Mouse (Mus musculus) embryonic facial prominence, embryonic 12.5 days (tissue): ENCODE results near the gene Foxj2. TPM values are rescaled to one million over a fixed set of nuclear protein-coding genes. Genes with fewer than 3 reads are reported as not detected.

Source experiments
- ATAC-seq: fragments of 200-750 bp; cut with Nextera tagmentation; 2 replicates; pipeline ENCODE4 v1.8.0; 2017; ENCODE audit not compliant: insufficient number of reproducible peaks, insufficient read depth, low FRiP score, low TSS enrichment
- H3K27ac ChIP-seq: fragments of 300-500 bp; sonication (generic); 2 replicates; pipeline ENCODE4 v1.5.1; 2016; ENCODE audit warnings: mild to moderate bottlenecking
- H3K27me3 ChIP-seq: fragments of 300-500 bp; sonication (generic); 2 replicates; pipeline ENCODE4 v1.6.1; 2016; ENCODE audit warnings: mild to moderate bottlenecking, moderate library complexity
- H3K36me3 ChIP-seq: fragments of 300-500 bp; sonication (generic); 2 replicates; pipeline ENCODE4 v1.6.1; 2016; ENCODE audit warnings: mild to moderate bottlenecking
- H3K4me1 ChIP-seq: fragments of 300-500 bp; sonication (generic); 2 replicates; pipeline ENCODE4 v1.6.1; 2016
- H3K4me2 ChIP-seq: fragments of 300-500 bp; sonication (generic); replicated peaks from 2 replicates; pipeline ENCODE4 v1.6.1; 2016; ENCODE audit warnings: mild to moderate bottlenecking, moderate library complexity
- H3K4me3 ChIP-seq: fragments of 300-500 bp; sonication (generic); 2 replicates; pipeline ENCODE4 v1.5.1; 2016; ENCODE audit warnings: mild to moderate bottlenecking
- H3K9ac ChIP-seq: fragments of 300-500 bp; sonication (generic); 2 replicates; pipeline ENCODE4 v1.6.1; 2016; ENCODE audit warnings: mild to moderate bottlenecking, moderate library complexity
- H3K9me3 ChIP-seq: fragments of 300-500 bp; sonication (generic); 2 replicates; pipeline ENCODE4 v1.6.1; 2016; ENCODE audit warnings: mild to moderate bottlenecking, moderate library complexity
- WGBS: fragments of 180-500 bp; shearing (Covaris S2); methylation state at CpG from one replicate; pipeline ENCODE4 v1.1.7; 2016; 5-methylcytosine and 5-hydroxymethylcytosine counted together
- polyA plus RNA-seq: library from polyadenylated mRNA; unstranded; fragments of >200 nt; fragmentation: Nextera tagmentation; extraction: Ambion mirVana; gene quantifications from 2 replicates; pipeline ENCODE4 v1.2.1, GENCODE M21; 2016

Foxj2 gene
- polyA plus RNA-seq, 1 experiment from 2014 or later: 6.7 TPM

DNA sequence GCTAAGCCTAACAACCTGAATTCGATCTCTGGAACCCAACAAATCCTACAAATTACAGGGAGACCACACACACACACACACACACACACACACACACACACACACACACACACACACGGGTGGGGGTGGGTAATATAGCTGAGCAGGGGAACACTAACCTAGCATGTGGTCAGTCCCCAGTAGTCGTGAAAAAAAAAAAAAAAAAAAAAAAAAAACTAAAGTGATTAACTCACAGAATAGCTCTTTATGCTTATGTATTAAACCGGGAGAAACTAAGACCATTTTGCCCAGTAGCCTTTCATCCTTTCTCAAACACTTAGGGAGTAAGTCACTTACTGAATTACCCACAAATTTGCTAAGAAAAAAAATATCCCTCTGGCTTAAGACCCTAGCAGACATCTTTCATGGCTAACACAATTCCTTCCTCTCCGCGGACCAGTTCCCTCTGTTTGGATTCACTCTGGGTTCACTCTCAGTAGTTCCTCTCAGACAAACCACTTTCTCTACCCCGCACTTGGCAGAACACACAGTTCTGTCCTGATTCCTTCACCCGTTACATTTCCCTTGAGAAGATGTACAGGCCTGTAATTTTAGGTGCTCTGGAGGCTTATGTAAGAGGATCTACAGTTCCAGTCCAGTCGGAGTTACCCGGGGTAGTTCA lies 18.9 kb upstream of the Foxj2 start:
- peak overlapping the region; percentile 63; the same call in 1 of the 2 replicates for H3K9ac ChIP-seq

GRCm38 (mm10) chr6:122801301-122801800 lies 18.4 kb upstream of the Foxj2 start, which contains the start of gene Slc2a3:
TSS of gene Slc2a3 (minus strand) at chr6:122801640.
- WGBS: under 1% methylated on average over 46 of the region's 46 CpGs
- ATAC-seq: no peak

More for the DNA sequence above, 18.9 kb upstream of the Foxj2 start:
- Histone ChIP-seq H3K27me3 (peaks cover 15% of the 10 kb centered on the region), H3K27ac (no peak overlapping the region), H3K4me2 (peak overlapping the region; percentile 96), H3K9me3 (no peaks in the 10 kb centered on the region), H3K4me3 (peak overlapping the region; percentile 54), H3K36me3 (no peaks in the 10 kb centered on the region), H3K4me1 (peaks cover 5% of the 10 kb centered on the region; the same call in 1 of the 2 replicates)
- WGBS: 39% methylated on average over 10 of the region's 10 CpGs
- no peak for ATAC-seq

DNA sequence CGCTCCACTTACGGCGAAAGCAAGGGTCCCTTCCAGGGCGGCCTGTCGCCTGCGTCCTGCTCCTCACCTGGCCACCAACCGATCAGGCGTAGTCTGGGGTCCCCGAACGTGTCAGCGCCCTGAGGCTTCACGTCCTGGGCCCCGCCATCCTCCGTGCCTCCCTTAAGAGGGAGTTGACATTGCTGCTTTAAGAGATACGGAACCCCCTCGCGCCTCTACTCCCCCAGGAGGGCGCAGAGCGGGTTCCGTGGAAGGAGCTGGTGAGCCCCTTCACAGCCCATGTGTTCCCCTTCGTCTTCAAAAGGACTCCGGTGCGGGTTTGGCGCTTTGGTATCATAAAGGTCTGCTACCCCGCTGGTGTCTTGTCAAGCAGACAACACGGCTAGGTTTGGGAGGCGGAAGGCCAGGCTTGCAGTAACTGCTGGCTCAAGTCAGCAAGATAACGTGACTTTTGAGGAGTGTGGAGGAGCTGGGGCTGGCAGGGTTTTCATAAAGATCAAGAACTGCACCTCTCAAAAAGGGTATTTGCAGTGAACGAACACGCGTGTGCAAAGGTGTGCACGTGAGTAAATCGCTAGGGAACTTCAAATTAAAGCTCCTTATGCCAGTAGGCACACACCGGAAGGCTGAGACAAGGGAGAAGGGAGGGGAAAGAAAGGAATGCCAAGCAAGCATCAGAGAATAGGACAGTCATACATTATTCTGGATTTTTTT lies 17.8 kb upstream of the Foxj2 start:
- Histone ChIP-seq H3K27me3 (peaks cover 15% of the 10 kb centered on the region), H3K4me2 (peak overlapping the region; percentile 96), H3K9me3 (no peaks in the 10 kb centered on the region), H3K27ac (no peak overlapping the region), H3K4me3 (peak overlapping the region; percentile 54), H3K9ac (peak overlapping the region; percentile 63), H3K36me3 (no peaks in the 10 kb centered on the region), H3K4me1 (peaks cover 5% of the 10 kb centered on the region; the same call in 1 of the 2 replicates)
- peak; percentile 52; the same call in 1 of the 2 replicates for ATAC-seq
- 2% methylated on average over 34 of the region's 34 CpGs for WGBS

More at GRCm38 (mm10) chr6:122801301-122801800, 18.4 kb upstream of the Foxj2 start, which contains the start of gene Slc2a3:
- Histone ChIP-seq H3K27ac (no peak within 1 kb of the TSS), H3K4me3 (peak within 1 kb of the TSS; percentile 54), H3K36me3 (no peaks in the 10 kb centered on the region), H3K9ac (peak within 1 kb of the TSS; percentile 63), H3K4me2 (peak within 1 kb of the TSS; percentile 96), H3K27me3 (peaks cover 15% of the 10 kb centered on the region), H3K9me3 (no peaks in the 10 kb centered on the region), H3K4me1 (peaks cover 5% of the 10 kb centered on the region; the same call in 1 of the 2 replicates)

DNA sequence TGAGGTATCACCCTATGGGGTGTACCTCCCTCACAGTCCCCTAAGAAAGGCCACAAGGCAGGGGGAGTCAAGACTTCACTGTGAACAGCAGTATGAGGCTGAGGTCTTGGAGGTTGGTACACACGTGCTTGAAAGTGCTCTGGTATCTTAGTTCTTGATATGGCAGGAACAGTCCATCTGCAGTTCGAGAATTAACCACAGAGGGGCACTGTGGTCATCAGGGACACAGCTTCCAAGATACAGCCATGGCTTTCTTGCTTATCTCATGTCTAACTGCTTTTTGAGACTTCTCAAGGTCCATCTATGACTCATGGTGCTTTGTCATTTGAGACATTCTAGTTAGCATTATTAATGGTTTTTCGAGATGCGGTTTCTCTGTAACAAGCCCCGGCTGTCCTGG lies 15.3 kb upstream of the Foxj2 start:
- H3K4me2 ChIP-seq: no peak overlapping the region
- H3K36me3 ChIP-seq: no peaks in the 10 kb centered on the region
- H3K9ac ChIP-seq: no peak overlapping the region
- no peak overlapping the region for H3K27ac ChIP-seq
- H3K27me3 ChIP-seq: peaks cover 15% of the 10 kb centered on the region
- H3K4me1 ChIP-seq: peaks cover 5% of the 10 kb centered on the region; the same call in 1 of the 2 replicates
- no peak for ATAC-seq
- no peaks in the 10 kb centered on the region for H3K9me3 ChIP-seq
- H3K4me3 ChIP-seq: no peak overlapping the region
- 29% methylated on average over 5 of the region's 5 CpGs for WGBS

- Histone ChIP-seq H3K9me3 (no peaks in the 10 kb centered on the region), H3K4me2 (peak overlapping the region; percentile 59), H3K27ac (peak overlapping the region; percentile 100), H3K27me3 (no peaks in the 10 kb centered on the region), H3K9ac (peak overlapping the region; percentile 48), H3K4me1 (peaks cover 5% of the 10 kb centered on the region), H3K4me3 (peak overlapping the region; percentile 70), H3K36me3 (no peaks in the 10 kb centered on the region)
- under 1% methylated on average over 11 of the region's 11 CpGs for WGBS
- no peak for ATAC-seq
These were observed 9.6 kb upstream of the Foxj2 start for GRCm38 (mm10) chr6:122810022-122810614.

DNA sequence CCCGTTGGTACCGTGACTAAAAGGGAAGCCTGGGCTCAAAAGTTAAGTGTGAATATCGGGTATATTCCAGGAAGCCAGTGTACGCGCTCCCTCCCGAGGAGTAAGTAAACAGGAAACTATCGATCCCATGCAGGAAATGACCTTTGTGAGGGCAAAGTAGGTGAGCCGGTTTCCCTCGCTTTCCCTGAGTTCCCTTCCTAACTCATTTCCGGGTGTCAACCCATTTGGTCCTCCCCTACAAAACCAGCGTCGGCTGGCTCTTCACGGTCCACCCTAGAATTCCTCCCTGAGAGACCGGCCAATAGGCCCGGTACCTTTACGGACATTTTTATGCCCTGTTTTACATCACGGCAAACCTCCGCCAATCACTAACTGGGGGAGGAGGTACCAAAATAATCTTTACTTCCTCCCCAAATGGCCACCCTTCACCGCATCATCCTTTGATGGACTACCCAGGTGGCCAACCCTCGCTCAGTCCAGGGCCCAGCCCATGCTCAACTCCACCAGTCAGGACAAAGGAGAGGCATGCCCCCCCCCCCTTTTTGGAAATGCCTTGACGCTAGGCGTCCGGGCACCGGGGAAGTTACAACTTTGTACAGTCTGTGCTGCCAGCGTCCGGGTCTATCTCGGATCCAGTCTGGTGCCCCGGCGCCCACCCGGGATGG lies 9.0 kb upstream of the Foxj2 start:
- peaks cover 5% of the 10 kb centered on the region for H3K4me1 ChIP-seq
- no peaks in the 10 kb centered on the region for H3K27me3 ChIP-seq
- peak overlapping the region; percentile 70 for H3K4me3 ChIP-seq
- peak overlapping the region; percentile 100 for H3K27ac ChIP-seq
- no peaks in the 10 kb centered on the region for H3K9me3 ChIP-seq
- under 1% methylated on average over 30 of the region's 30 CpGs for WGBS
- ATAC-seq: peak; percentile 100
- H3K4me2 ChIP-seq: peak overlapping the region; percentile 59
- H3K9ac ChIP-seq: peak overlapping the region; percentile 75
- no peaks in the 10 kb centered on the region for H3K36me3 ChIP-seq

DNA sequence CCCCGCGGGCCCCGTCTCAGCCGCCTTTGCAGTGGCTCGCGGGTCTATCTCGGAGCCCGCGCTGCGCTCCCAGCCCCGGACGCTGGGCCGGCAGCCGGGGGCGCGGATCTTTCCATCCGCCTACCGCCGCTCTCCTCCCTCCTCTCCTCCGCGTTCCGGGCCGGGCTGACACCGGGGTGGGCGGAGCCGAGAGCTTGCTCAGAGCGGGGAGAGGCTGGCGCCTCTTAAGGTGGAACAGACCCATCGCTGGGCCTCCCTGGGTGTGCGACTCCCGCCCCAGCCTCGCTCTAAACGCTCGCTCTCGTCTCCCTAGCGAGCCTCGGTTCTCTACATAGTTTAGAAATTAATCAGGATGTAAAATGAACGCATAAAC lies 8.4 kb upstream of the Foxj2 start:
- Histone ChIP-seq H3K4me2 (peak overlapping the region; percentile 59), H3K27me3 (no peaks in the 10 kb centered on the region), H3K9me3 (no peaks in the 10 kb centered on the region), H3K36me3 (no peaks in the 10 kb centered on the region), H3K9ac (peak overlapping the region; percentile 75), H3K27ac (peak overlapping the region; percentile 100), H3K4me1 (peaks cover 5% of the 10 kb centered on the region), H3K4me3 (peak overlapping the region; percentile 70)
- ATAC-seq: peak; percentile 95
- under 1% methylated on average over 37 of the region's 38 CpGs for WGBS

DNA sequence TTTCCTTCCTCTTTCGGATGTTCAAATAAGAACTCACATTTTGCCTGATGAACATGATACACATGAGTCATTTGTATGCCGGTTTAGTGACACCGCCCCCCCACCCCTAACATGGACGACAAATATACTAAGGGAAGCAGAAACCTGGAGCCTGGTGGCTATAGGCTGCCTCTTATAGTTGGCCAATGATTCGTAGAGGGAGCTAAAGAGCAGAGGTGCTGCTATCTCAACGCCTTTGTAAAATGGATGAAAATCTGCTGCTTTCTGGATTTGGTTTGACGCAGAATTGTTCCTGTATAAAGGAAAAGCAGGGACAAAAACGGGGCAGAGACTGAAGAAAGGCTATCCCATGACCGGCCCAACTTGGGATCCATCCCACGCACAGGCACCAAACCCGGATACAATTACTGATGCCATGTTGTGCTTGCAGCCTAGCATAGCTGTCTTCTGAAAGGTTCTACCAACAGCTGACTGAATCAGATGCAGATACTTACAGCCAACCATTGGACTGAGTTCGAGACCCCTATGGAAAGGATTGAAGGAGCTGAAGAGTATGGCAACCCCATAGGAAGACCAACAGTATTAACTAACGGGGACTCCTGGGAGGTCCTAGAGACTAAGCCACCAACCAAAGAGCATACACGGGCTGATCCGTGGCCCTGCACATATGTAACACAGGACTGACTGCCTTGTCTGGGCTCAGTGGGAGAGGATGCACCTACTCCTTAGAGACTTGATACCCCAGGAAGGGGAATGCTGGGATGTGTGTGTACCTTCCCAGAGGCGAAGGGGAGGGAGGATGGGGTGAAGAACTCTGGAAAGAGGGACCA lies 7.7 kb upstream of the Foxj2 start:
- Histone ChIP-seq H3K4me2 (peak overlapping the region; percentile 59), H3K27me3 (no peaks in the 10 kb centered on the region), H3K9me3 (no peaks in the 10 kb centered on the region), H3K36me3 (no peaks in the 10 kb centered on the region), H3K4me3 (peak overlapping the region; percentile 70), H3K4me1 (peaks cover 5% of the 10 kb centered on the region), H3K27ac (peak overlapping the region; percentile 100), H3K9ac (peak overlapping the region; percentile 25)
- WGBS: 26% methylated on average over 16 of the region's 16 CpGs
- no peak for ATAC-seq

GRCm38 (mm10) chr6:122812716-122813115 lies 7.0 kb upstream of the Foxj2 start:
- no peak for ATAC-seq
- peaks cover 5% of the 10 kb centered on the region for H3K4me1 ChIP-seq
- 91% methylated on average over 4 of the region's 4 CpGs for WGBS
- no peaks in the 10 kb centered on the region for H3K27me3 ChIP-seq
- H3K36me3 ChIP-seq: no peaks in the 10 kb centered on the region
- no peak overlapping the region for H3K4me2 ChIP-seq
- H3K9ac ChIP-seq: no peak overlapping the region
- H3K9me3 ChIP-seq: no peaks in the 10 kb centered on the region
- no peak overlapping the region for H3K27ac ChIP-seq
- no peak overlapping the region for H3K4me3 ChIP-seq

DNA sequence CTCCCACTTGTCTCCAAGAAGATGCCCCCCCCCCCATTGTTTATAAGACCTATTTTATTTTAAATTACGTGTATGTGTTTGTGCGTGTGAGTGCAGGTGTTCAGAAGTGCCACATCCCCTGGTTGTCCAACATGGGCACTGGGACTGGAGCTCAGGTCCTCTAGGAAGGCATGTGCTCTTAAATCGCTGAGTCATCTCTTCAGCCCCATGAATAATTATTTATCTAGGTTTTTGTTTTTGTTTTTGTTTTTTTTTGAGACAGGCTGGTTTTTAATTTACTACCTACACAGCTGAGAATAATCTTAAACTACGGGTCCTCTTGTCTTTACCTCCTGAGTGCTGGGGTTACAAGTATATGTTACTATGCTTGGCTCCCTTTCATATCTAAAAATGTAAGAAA lies 6.1 kb upstream of the Foxj2 start:
- H3K4me2 ChIP-seq: no peak overlapping the region
- no peak overlapping the region for H3K27ac ChIP-seq
- H3K9ac ChIP-seq: no peak overlapping the region
- H3K4me3 ChIP-seq: no peak overlapping the region
- 91% methylated on average over 4 of the region's 4 CpGs for WGBS
- no peaks in the 10 kb centered on the region for H3K9me3 ChIP-seq
- no peaks in the 10 kb centered on the region for H3K36me3 ChIP-seq
- ATAC-seq: no peak
- no peaks in the 10 kb centered on the region for H3K27me3 ChIP-seq
- H3K4me1 ChIP-seq: peaks cover 5% of the 10 kb centered on the region
